Mouse (Mus musculus) thymus, adult 18-20 months (tissue): ENCODE results near the gene Mxd1.
A peak's percentile ranks its signal among the peaks of the same experiment; 100 is the strongest.

Experiments
- DNase-seq, 2 experiments: peaks; one replicate each; pipeline ENCODE4 v3.0.0; 2022; ENCODE audit warnings: mixed read lengths in 2 of 2

Mxd1 gene

GRCm38 (mm10) chr6:86668580-86669239 is at the start of gene Mxd1:
Mxd1 (minus strand) TSS chr6:86669161.
- DNase-seq = peak in 1 of 2 experiments; percentile 36

- DNase-seq = no peak
Measured at GRCm38 (mm10) chr6:86708072-86708774, 39.3 kb upstream of the Mxd1 start.

- no peak for DNase-seq
Measured at GRCm38 (mm10) chr6:86702577-86702976, 33.6 kb upstream of the Mxd1 start.

- DNase-seq = no peak
Measured at GRCm38 (mm10) chr6:86697903-86698302, 28.9 kb upstream of the Mxd1 start.

- DNase-seq = no peak
Measured at GRCm38 (mm10) chr6:86696213-86696612, 27.3 kb upstream of the Mxd1 start.

GRCm38 (mm10) chr6:86694465-86694864 is 25.5 kb upstream of the Mxd1 start:
- DNase-seq = peak; percentile 14 to 31

- DNase-seq = no peak
Measured at GRCm38 (mm10) chr6:86689671-86690070, 20.7 kb upstream of the Mxd1 start.

- DNase-seq = no peak
Measured at GRCm38 (mm10) chr6:86686971-86687370, 18.0 kb upstream of the Mxd1 start.

GRCm38 (mm10) chr6:86684655-86685011 is 15.7 kb upstream of the Mxd1 start:
- no peak for DNase-seq

GRCm38 (mm10) chr6:86683872-86684654 is 15.1 kb upstream of the Mxd1 start, which contains the start of gene Snrnp27:
Snrnp27 (minus strand) TSS chr6:86684522.
- peak; percentile 78 to 83 for DNase-seq

GRCm38 (mm10) chr6:86681289-86681688 is 12.3 kb upstream of the Mxd1 start:
- DNase-seq = no peak

GRCm38 (mm10) chr6:86678341-86678740 is 9.4 kb upstream of the Mxd1 start:
- DNase-seq = no peak

- peak in 1 of 2 experiments; percentile 36 for DNase-seq
Measured at GRCm38 (mm10) chr6:86670873-86671272, 1.9 kb upstream of the Mxd1 start.

GRCm38 (mm10) chr6:86669240-86669727 is 323 bp upstream of the Mxd1 start:
- peak; percentile 100 for DNase-seq

GRCm38 (mm10) chr6:86667061-86667460 is 1.9 kb downstream of the Mxd1 start:
- DNase-seq = no peak

- no peak for DNase-seq
Measured at GRCm38 (mm10) chr6:86665560-86666307, 3.2 kb downstream of the Mxd1 start.

GRCm38 (mm10) chr6:86665076-86665475 is 3.9 kb downstream of the Mxd1 start:
- DNase-seq = no peak

- no peak for DNase-seq
Measured at GRCm38 (mm10) chr6:86660161-86660877, 8.6 kb downstream of the Mxd1 start.

- no peak for DNase-seq
Measured at GRCm38 (mm10) chr6:86658501-86658900, 10.5 kb downstream of the Mxd1 start.

- no peak for DNase-seq
Measured at GRCm38 (mm10) chr6:86654270-86654916, 14.6 kb downstream of the Mxd1 start.

- no peak for DNase-seq
Measured at GRCm38 (mm10) chr6:86653026-86653425, 15.9 kb downstream of the Mxd1 start.
